Mouse (Mus musculus): Measurements from ENCODE around the gene Camta1.

The Camta1 gene

DNA sequence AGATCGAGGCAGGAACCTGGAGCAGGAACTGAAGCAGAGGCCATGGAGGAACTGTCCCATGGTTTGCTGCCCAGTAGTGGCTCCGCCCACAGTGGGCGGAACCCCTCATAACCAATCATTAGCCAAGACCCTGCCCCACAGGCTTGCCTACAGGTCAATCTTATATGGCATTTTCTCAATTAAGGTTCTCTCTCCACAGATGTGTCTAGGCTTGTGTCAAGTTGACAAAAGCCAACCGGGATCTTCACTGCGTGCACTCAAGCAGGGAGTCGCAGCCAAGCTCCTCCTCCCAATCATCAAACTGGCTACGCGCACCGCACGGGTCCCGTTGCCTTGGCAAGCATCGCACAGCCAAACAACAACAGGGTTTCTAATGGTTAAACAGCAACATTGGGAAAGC, 19.9 kb upstream of the Camta1 start:
- H3K27me3 ChIP-seq (ENCODE audit: insufficient read depth, low read length), result peaks cover 58% of the 10 kb centered on the region
- TF ChIP-seq POU5F1 (IDR thresholded peaks at IDR 0.05; ENCODE audit: borderline replicate concordance, low read length) (no peak), NANOG (IDR thresholded peaks at IDR 0.05; ENCODE audit: borderline replicate concordance, low read length) (no peak), CTCF (conservative IDR thresholded peaks at IDR 0.05; ENCODE audit: low read length) (no peak)
- H3K9me3 ChIP-seq (ENCODE audit: low read length), result no peaks in the 10 kb centered on the region
- H3K4me3 ChIP-seq (replicated peaks; ENCODE audit: low read length), result peak overlapping the region; percentile 71
- H3K4me1 ChIP-seq (replicated peaks; ENCODE audit: low read depth, low read length), result peaks cover 28% of the 10 kb centered on the region
- H3K36me3 ChIP-seq (ENCODE audit: insufficient read depth, low read length), result no peaks in the 10 kb centered on the region

DNA sequence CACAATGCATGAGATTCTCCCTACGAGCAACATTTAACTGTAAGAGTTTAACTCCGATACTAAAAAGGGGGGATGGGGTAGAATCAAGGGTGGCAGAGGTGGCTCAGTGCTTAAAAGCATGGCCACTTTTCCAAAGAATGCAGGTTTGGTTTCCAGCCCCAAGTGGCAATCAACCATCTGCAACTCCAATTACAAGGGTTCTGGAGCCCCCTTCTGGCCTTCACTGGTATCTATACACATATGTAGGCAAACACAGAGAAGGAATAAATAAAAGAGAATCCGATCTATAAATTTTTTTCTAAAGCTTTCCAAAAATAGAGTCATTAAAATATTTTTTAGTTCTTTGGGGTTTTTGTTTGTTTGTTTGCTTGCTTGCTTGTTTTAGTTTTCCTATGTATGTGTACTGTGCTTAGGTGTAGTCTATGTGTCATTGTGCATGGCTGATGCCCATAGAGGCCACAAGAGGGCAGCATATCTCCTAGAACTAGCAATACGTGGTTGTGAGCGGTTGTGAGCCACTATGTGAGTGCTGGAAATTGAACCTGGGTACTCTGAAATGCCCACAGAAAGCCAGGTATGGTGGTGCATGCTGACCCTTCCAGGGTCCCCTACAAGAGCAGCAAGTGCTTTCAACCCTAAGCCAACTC, 18.5 kb upstream of the Camta1 start:
- H3K36me3 ChIP-seq (ENCODE audit: insufficient read depth, low read length), result no peaks in the 10 kb centered on the region

DNA sequence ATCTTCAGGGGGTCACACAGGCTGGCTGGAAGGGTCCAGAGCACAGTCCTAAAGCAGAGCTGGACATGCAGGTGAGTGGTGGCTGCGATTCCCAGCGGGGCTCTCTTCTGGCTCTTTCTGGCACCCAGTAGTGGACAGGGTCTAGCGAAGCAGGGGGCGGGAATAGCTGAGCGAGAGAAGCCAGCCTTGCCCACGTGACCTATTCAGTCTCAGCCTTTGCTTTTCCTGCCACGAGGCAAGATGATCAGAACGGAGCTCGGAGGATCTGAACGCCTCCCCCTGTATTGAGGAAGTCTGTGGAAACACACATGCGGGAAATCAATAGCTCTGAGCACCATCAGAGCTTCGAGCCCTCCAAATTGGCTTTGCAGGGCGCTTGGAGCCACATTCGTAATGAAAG, 14.7 kb upstream of the Camta1 start:
- H3K9me3 ChIP-seq (ENCODE audit: low read length), result no peaks in the 10 kb centered on the region
- H3K36me3 ChIP-seq (ENCODE audit: insufficient read depth, low read length), result no peaks in the 10 kb centered on the region
- no peak overlapping the region for H3K4me3 ChIP-seq (replicated peaks; ENCODE audit: low read length)
- TF ChIP-seq NANOG (IDR thresholded peaks at IDR 0.05; ENCODE audit: borderline replicate concordance, low read length) (no peak), CTCF (conservative IDR thresholded peaks at IDR 0.05; ENCODE audit: low read length) (no peak), POU5F1 (IDR thresholded peaks at IDR 0.05; ENCODE audit: borderline replicate concordance, low read length) (no peak)
- peaks cover 51% of the 10 kb centered on the region for H3K27me3 ChIP-seq (ENCODE audit: insufficient read depth, low read length)
- peaks cover 27% of the 10 kb centered on the region for H3K4me1 ChIP-seq (replicated peaks; ENCODE audit: low read depth, low read length)

More for the DNA sequence above, 18.5 kb upstream of the Camta1 start:
- H3K4me3 ChIP-seq (replicated peaks; ENCODE audit: low read length), result no peak overlapping the region
- peaks cover 36% of the 10 kb centered on the region for H3K4me1 ChIP-seq (replicated peaks; ENCODE audit: low read depth, low read length)
- TF ChIP-seq NANOG (IDR thresholded peaks at IDR 0.05; ENCODE audit: borderline replicate concordance, low read length) (no peak), POU5F1 (IDR thresholded peaks at IDR 0.05; ENCODE audit: borderline replicate concordance, low read length) (no peak), CTCF (conservative IDR thresholded peaks at IDR 0.05; ENCODE audit: low read length) (peak; percentile 90; the same call in 1 of the 2 replicates)
- peaks cover 62% of the 10 kb centered on the region for H3K27me3 ChIP-seq (ENCODE audit: insufficient read depth, low read length)
- H3K9me3 ChIP-seq (ENCODE audit: low read length), result no peaks in the 10 kb centered on the region

DNA sequence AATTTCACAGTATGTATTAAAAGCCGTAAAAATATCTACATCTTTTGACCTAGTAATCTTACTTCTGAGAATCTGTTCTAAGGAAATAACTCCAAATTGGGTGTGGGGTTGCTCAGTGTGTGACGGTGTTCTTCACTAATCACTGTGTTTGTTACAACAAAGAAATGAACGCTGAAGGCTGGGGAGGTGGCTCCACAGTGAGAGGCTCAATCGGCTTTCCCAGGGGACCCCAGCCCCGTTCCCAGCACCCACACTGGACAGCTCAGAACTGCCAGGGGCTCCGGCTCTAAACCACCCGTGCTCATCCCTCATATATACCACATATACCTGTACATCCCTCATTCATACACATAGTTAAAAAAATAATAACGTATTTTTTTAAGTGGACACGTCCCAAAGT, 1.8 kb upstream of the Camta1 start:
- no peak for TF ChIP-seq NANOG (IDR thresholded peaks at IDR 0.05; ENCODE audit: borderline replicate concordance, low read length)
- TF ChIP-seq CTCF (conservative IDR thresholded peaks at IDR 0.05; ENCODE audit: low read length), result no peak
- TF ChIP-seq POU5F1 (IDR thresholded peaks at IDR 0.05; ENCODE audit: borderline replicate concordance, low read length), result no peak
- peaks cover 34% of the 10 kb centered on the region for H3K4me1 ChIP-seq (replicated peaks; ENCODE audit: low read depth, low read length)
- peaks cover 10% of the 10 kb centered on the region for H3K36me3 ChIP-seq (ENCODE audit: insufficient read depth, low read length)
- no peaks in the 10 kb centered on the region for H3K27me3 ChIP-seq (ENCODE audit: insufficient read depth, low read length)
- no peaks in the 10 kb centered on the region for H3K9me3 ChIP-seq (ENCODE audit: low read length)
- H3K4me3 ChIP-seq (replicated peaks; ENCODE audit: low read length), result peak overlapping the region; percentile 91

DNA sequence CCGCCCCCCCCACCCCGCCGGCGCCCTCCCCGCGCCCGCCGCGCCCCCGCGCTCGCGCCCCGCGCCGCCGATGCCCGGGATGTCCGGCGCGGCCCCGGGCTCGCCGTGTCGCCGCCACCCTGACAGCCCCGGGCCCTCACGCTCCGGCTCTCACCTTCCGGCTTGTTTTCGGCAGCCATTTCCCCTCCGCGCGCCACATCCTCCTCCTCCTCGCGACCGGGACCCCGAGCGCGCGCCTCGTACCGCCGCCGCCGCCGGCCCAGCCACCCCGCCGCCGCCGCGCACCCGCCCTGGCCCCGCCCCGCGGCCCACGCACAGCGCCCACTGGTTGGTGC, 238 bp downstream of the Camta1 start:
- peaks cover 41% of the 10 kb centered on the region for H3K4me1 ChIP-seq (replicated peaks; ENCODE audit: low read depth, low read length)
- H3K4me3 ChIP-seq (replicated peaks; ENCODE audit: low read length), result peak overlapping the region; percentile 87
- H3K27me3 ChIP-seq (ENCODE audit: insufficient read depth, low read length), result no peaks in the 10 kb centered on the region
- no peak for TF ChIP-seq NANOG (IDR thresholded peaks at IDR 0.05; ENCODE audit: borderline replicate concordance, low read length)
- no peak for TF ChIP-seq POU5F1 (IDR thresholded peaks at IDR 0.05; ENCODE audit: borderline replicate concordance, low read length)
- no peak for TF ChIP-seq CTCF (conservative IDR thresholded peaks at IDR 0.05; ENCODE audit: low read length)
- H3K9me3 ChIP-seq (ENCODE audit: low read length), result no peaks in the 10 kb centered on the region
- peaks cover 22% of the 10 kb centered on the region for H3K36me3 ChIP-seq (ENCODE audit: insufficient read depth, low read length)

DNA sequence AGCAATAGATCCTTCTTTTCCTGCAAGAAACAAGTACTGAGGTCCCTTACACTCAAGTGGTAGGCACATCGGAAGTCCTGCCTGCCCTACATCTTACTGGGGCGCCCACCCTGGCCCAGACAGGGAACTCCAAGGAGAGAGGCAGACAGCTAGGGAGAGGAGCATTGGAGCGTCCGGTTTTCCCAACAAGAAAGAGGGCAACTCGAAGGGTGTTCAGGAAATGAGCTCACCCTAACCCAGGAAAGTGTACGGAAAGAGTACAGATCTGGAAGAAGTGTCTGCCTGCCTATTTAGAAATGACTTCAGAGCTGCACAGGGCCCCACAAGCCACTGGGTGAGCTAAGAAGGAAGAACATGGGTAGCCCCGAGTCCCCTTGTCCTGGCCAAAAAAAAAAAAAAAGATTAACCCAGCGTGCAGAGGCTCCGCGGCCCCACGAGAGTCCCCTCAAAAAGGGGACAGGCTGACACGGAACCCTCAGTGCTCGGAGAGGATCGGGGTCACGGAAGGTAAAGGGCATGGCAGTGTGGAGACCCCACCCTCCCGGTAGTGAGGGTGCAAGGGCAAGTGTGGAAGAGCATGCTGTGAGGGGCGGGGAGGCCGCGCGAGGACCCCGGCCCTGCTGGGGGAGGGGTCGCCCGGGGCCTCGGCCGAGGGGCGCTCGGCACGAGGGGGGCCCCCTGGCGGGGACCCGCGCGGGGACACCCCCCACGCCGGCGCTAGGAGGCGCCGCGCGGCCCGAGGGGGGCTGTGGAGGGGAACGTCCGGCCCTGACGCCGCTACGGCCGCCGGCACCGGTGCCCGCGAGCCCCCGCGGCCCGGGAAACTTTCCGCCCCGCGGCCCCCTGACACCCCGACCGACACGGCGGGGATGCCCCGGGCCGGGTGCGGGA, 990 bp downstream of the Camta1 start:
- Histone ChIP-seq H3K9me3 (ENCODE audit: low read length) (no peaks in the 10 kb centered on the region), H3K27me3 (ENCODE audit: insufficient read depth, low read length) (no peaks in the 10 kb centered on the region), H3K4me1 (replicated peaks; ENCODE audit: low read depth, low read length) (peaks cover 41% of the 10 kb centered on the region), H3K4me3 (replicated peaks; ENCODE audit: low read length) (peak overlapping the region; percentile 87), H3K36me3 (ENCODE audit: insufficient read depth, low read length) (peaks cover 28% of the 10 kb centered on the region)
- no peak for TF ChIP-seq CTCF (conservative IDR thresholded peaks at IDR 0.05; ENCODE audit: low read length)
- no peak for TF ChIP-seq NANOG (IDR thresholded peaks at IDR 0.05; ENCODE audit: borderline replicate concordance, low read length)
- no peak for TF ChIP-seq POU5F1 (IDR thresholded peaks at IDR 0.05; ENCODE audit: borderline replicate concordance, low read length)

DNA sequence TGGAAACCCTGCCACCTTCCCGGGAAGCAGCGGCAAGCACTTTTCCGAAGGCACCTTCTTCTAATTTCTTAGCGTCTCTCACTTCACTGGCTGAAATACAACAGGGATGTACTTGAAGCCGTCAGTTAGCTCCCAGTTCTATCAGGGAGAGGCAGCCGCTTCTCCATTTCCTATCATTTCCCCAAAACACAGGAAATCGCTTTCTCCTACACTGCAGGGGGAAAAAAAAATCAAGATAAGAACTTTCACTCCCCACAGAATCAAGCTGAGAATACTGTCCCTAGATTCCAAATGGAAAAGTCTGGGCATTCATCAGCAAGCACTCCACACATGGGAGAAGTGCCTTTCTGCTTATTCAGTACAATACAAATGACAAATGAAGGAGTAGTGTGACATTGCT, 2.4 kb downstream of the Camta1 start:
- Histone ChIP-seq H3K27me3 (ENCODE audit: insufficient read depth, low read length) (no peaks in the 10 kb centered on the region), H3K4me1 (replicated peaks; ENCODE audit: low read depth, low read length) (peaks cover 41% of the 10 kb centered on the region), H3K4me3 (replicated peaks; ENCODE audit: low read length) (no peak overlapping the region), H3K9me3 (ENCODE audit: low read length) (no peaks in the 10 kb centered on the region), H3K36me3 (ENCODE audit: insufficient read depth, low read length) (peaks cover 40% of the 10 kb centered on the region)
- TF ChIP-seq NANOG (IDR thresholded peaks at IDR 0.05; ENCODE audit: borderline replicate concordance, low read length), result no peak
- TF ChIP-seq POU5F1 (IDR thresholded peaks at IDR 0.05; ENCODE audit: borderline replicate concordance, low read length), result no peak
- no peak for TF ChIP-seq CTCF (conservative IDR thresholded peaks at IDR 0.05; ENCODE audit: low read length)

DNA sequence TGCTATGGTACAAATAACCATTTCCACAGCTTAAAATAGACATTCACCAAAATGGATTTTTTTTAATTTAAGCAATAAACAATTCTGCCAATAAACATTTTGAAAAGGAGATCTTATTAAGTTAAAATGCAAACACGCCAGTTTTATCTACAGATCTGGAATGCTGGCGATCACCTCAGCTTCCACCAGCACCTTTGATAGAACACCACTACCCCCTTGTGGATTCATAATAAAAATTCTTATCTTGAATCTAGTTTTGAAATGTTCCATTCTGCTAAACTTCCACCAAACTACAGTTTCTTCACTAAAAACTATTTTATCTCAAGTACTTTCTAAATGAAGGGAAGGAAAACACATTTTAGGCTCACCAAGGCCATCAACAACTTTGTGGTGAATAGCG, 7.7 kb downstream of the Camta1 start:
- H3K27me3 ChIP-seq (ENCODE audit: insufficient read depth, low read length), result no peaks in the 10 kb centered on the region
- peaks cover 44% of the 10 kb centered on the region for H3K4me1 ChIP-seq (replicated peaks; ENCODE audit: low read depth, low read length)
- peaks cover 34% of the 10 kb centered on the region for H3K36me3 ChIP-seq (ENCODE audit: insufficient read depth, low read length)
- no peaks in the 10 kb centered on the region for H3K9me3 ChIP-seq (ENCODE audit: low read length)
- TF ChIP-seq NANOG (IDR thresholded peaks at IDR 0.05; ENCODE audit: borderline replicate concordance, low read length) (no peak), POU5F1 (IDR thresholded peaks at IDR 0.05; ENCODE audit: borderline replicate concordance, low read length) (no peak), CTCF (conservative IDR thresholded peaks at IDR 0.05; ENCODE audit: low read length) (no peak)
- no peak overlapping the region for H3K4me3 ChIP-seq (replicated peaks; ENCODE audit: low read length)
